1 mouse cellular context compared by ENCODE assay signal in the genomic region with DNA sequence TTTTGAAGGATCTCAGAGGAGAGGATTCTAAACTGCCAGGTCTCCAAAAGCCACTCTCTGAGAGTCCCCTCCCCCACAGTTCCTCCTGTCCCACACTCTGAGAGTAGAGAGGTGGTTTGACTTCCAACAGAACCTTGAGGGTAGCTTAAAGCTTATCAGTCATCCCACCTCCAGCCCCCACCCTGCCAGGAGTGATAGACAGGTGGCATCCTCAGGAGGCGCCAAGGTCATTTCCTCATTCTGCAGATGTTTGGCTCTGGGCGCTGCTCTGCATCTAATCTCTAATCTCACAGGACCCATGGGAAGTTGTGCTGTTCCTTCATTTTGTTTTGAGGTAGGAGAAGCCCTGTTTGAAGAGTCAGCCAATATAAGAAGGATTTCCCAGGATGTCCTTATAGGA.
A peak's percentile ranks its signal among the peaks of the same experiment; 100 is the strongest.
TF ChIP-seq lines count a peak whose summit lies in the region.

No protein-coding gene starts in this region.

TF ChIP-seq in MEL, 35 proteins besides CTCF, POLR2A, EP300 and RAD21 (continued from another document):
- TF ChIP-seq BHLHE40 (IDR thresholded peaks at IDR 0.05; ENCODE audit: borderline replicate concordance, low read depth, low read length) (peak; percentile 65; the same call in 1 of the 2 replicates), GATA1 (IDR thresholded peaks at IDR 0.05; ENCODE audit: low read depth, low read length) (peak; percentile 98), USF2 (IDR thresholded peaks at IDR 0.05; ENCODE audit: borderline replicate concordance in 1 of 2, insufficient read depth in 1 of 2, low read depth in 1 of 2, low read length in 2 of 2) (no peak), POLR2AphosphoS2 (IDR thresholded peaks at IDR 0.05; ENCODE audit: low read length) (peak; percentile 52; the same call in 1 of the 2 replicates), RCOR1 (IDR thresholded peaks at IDR 0.05; ENCODE audit: low read depth, low read length) (peak; percentile 91), TBP (IDR thresholded peaks at IDR 0.05; ENCODE audit: low read depth, low read length) (no peak), MYC (IDR thresholded peaks at IDR 0.05; ENCODE audit: low read depth, low read length) (peak; percentile 74), TAL1 (IDR thresholded peaks at IDR 0.05; ENCODE audit: low read length) (peak; percentile 93), MXI1 (IDR thresholded peaks at IDR 0.05; ENCODE audit: low read depth, low read length) (peak; percentile 47), POLR2AphosphoS5 (IDR thresholded peaks at IDR 0.05; ENCODE audit: borderline replicate concordance, low read depth, low read length) (no peak), MYB (IDR thresholded peaks at IDR 0.05; ENCODE audit: low read depth, low read length) (peak; percentile 82)
